Mouse (Mus musculus): ENCODE measurements around the gene Rnf7. TPM values are rescaled to one million over a fixed set of nuclear protein-coding genes. Genes with fewer than 3 reads are reported as not detected.
"Not testable (repeated sequence)": the region's sequence is repeated elsewhere in the genome, so short reads cannot be mapped to it uniquely, and the experiment has no call there.

Gene Rnf7
- 10 to 100 TPM; 57.2 to 58.1 TPM for total RNA-seq (2021)
- long read RNA-seq, experiment 1, transcript Rnf7-201 (3 exons, 1,232 nt), result major isoform, 26 of 29 reads
- long read RNA-seq, experiment 1, partial matches to known transcripts, result 0 of 29 reads
- long read RNA-seq, experiment 1, other reads (novel, unspliced or antisense), result 3 of 29 reads
- long read RNA-seq, experiment 2, transcript Rnf7-201 (3 exons, 1,232 nt), result major isoform, 33 of 35 reads
- long read RNA-seq, experiment 2, partial matches to known transcripts, result 0 of 35 reads
- long read RNA-seq, experiment 2, other reads (novel, unspliced or antisense), result 2 of 35 reads

DNA sequence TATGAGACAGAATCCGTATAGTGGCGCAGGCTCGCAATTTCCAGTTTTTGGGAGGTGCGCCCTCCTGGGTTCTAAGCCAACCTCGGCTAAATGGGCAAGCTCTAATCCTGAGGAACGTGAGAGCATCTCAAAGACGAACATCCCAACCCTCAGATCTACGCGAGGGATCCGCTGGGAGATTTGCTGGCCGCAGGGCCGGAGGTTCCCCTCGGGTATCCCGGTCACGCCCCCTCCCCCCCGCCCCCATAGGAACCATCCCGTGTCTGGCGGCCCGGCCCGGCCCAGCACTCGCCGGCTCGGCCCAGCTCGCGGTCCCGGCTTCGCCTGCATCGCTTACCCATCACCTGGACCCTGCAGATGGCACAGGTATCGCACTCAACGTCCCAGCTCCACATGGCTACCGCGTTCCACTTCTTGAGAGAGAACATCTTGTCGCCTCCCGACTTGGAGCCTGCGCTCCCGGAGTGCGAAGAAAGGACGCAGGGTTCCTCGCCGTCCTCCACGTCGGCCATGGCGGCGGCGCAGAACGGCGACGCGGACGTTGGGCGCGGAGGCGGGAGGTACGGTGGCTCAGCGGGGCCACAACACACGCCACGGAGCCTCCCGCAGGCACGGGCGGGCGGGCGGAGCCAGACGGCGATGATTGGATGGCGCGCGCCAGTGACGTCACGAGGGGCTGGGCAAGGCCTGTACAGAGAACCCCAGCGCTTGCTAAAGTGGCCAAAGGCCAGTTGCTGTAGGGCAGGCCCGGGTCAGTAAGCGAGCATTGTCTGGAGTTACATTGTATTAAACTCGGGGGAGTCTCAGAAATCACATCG, at the start of gene Rnf7:
Rnf7 (minus strand) TSS at position 605 of the 818 bp plus-strand sequence.
- H3K4me3 ChIP-seq, result peak within 1 kb of the TSS; percentile 76
- DNase-seq (ENCODE audit: low spot score in 2 of 2), result peak; percentile 99 to 100
- no peak for TF ChIP-seq CTCF (conservative IDR thresholded peaks at IDR 0.05)
- H3K27ac ChIP-seq, result peak within 1 kb of the TSS; percentile 90

- no peak overlapping the region for H3K27ac ChIP-seq
- no peak for TF ChIP-seq CTCF (conservative IDR thresholded peaks at IDR 0.05)
- no peak overlapping the region for H3K4me3 ChIP-seq
- no peak for DNase-seq (ENCODE audit: low spot score in 2 of 2)
These were observed 47.5 kb upstream of the Rnf7 start for GRCm38 (mm10) chr9:96526011-96526410.

DNA sequence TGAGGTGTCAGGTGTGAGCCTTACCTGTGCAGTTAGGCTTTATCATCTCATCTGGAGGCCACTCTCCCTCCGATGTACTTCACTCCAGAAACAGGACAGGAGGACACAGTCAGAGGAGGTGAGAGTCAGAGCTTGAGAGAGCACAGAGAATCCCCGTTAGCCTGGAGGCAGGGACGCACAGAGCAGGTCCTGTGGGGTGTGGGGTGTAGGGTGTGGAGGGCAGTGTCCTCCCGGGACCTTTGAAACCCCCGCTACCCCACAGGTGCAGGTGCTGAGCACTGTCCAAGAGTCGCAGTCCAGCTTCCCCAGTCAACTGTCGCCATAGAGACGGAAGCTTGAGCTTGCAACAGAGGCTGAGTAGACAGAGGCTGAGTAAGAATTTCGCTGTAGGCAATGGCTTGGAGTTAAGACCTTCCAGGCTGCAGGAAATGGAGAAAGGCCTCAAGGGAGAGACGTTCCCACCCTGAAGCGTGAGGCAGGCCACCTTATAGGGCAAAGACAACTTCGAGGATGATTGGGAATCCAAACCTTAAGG, 46.6 kb upstream of the Rnf7 start, which contains the start of gene Gm28729:
Gm28729 (minus strand) TSS at position 293 of the 535 bp plus-strand sequence.
- DNase-seq (ENCODE audit: low spot score in 2 of 2), result no peak
- Histone ChIP-seq H3K4me3 (no peak within 1 kb of the TSS), H3K27ac (no peak within 1 kb of the TSS)
- TF ChIP-seq CTCF (conservative IDR thresholded peaks at IDR 0.05), result no peak

DNA sequence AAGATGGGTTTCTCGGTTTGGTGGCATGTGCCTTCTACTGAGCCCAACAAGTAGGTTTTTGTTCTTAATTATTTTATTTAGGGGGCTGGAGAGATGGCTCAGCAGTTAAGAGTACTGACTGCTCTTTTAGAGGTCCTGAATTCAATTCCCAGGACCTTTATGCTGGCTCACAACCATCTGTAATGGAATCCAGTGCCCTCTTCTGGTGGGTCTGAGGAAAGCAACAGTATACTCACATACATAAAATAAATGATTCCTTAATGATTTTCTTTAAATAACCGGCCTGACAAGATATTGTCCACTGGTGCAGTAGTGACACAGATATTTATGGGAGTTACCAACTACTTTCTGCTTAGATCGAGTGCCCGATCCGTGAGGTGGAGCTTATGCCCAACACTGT, 44.7 kb upstream of the Rnf7 start:
- no peak overlapping the region for H3K4me3 ChIP-seq
- no peak for DNase-seq (ENCODE audit: low spot score in 2 of 2)
- peak; percentile 57 for TF ChIP-seq CTCF (conservative IDR thresholded peaks at IDR 0.05)
- no peak overlapping the region for H3K27ac ChIP-seq

DNA sequence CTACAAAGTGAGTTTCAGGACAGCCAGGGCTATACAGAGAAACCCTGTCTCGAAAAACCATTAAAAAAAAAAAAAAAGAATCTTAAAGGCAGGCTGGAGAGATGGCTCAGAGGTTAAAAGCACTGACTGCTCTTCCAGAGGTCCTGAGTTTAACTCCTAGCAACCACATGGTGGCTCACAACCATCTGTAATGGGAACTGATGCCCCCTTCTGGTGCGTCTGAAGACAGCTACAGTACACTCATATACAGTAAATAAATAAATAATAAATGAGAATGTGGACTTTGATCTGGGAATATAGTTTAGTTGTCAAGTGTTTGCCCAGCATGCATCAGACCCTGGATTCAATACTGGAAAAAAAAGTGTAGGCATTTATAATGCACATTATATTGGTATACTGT, 43.1 kb upstream of the Rnf7 start:
- H3K4me3 ChIP-seq, result not testable (repeated sequence)
- peak; percentile 37 for TF ChIP-seq CTCF (conservative IDR thresholded peaks at IDR 0.05)

DNA sequence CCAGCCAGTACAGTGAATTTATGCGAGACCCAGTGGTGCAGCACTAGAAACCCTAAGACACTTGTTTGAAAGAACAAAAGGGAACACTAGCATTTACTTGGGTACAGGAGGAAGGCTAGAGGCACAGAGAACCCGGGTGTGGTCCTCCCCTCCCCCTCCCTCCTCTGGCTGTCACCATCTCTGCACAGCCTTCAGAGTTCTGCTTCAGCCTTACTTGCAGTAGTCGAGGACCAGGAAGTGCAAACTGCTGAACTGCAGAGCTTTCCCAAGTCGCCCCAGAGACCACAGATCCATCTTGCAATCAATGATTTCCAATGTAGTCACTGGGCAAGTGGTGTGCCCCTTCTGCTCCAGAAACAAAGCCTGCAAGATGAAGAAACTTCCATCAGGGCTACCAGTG, 39.0 kb upstream of the Rnf7 start:
- DNase-seq (ENCODE audit: low spot score in 2 of 2), result no peak
- Histone ChIP-seq H3K4me3 (no peak overlapping the region), H3K27ac (no peak overlapping the region)
- no peak for TF ChIP-seq CTCF (conservative IDR thresholded peaks at IDR 0.05)

More for the DNA sequence above, 43.1 kb upstream of the Rnf7 start:
- DNase-seq (ENCODE audit: low spot score in 2 of 2); H3K27ac ChIP-seq: not testable (repeated sequence)

GRCm38 (mm10) chr9:96516806-96517205, 38.3 kb upstream of the Rnf7 start:
- TF ChIP-seq CTCF (conservative IDR thresholded peaks at IDR 0.05), result no peak
- Histone ChIP-seq H3K27ac (no peak overlapping the region), H3K4me3 (no peak overlapping the region)
- DNase-seq (ENCODE audit: low spot score in 2 of 2), result no peak

DNA sequence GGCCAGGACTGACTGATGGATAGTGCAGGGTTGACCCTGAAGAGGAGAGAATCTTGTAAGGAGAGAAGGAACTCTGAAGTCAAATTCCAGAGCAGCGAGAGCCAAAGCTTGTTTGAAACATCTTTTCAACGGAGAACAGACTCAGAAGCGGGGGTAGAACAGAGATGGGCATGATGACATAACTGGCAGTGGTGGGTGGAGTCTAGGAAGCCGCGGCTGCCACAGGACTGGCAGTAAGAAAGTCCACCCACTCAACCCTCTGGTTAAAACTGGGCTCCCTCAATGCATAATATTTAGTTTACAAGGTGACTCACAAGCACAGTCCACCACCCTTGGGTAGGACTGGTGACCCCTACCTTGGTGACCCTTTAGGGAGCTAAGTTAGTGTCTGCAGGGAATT, 37.3 kb upstream of the Rnf7 start:
- TF ChIP-seq CTCF (conservative IDR thresholded peaks at IDR 0.05), result no peak
- H3K27ac ChIP-seq, result no peak overlapping the region
- no peak for DNase-seq (ENCODE audit: low spot score in 2 of 2)

GRCm38 (mm10) chr9:96514278-96514677, 35.8 kb upstream of the Rnf7 start:
- DNase-seq (ENCODE audit: low spot score in 2 of 2), result no peak
- no peak for TF ChIP-seq CTCF (conservative IDR thresholded peaks at IDR 0.05)
- H3K27ac ChIP-seq, result no peak overlapping the region
- H3K4me3 ChIP-seq, result no peak overlapping the region

More for the DNA sequence above, 37.3 kb upstream of the Rnf7 start:
- no peak overlapping the region for H3K4me3 ChIP-seq

DNA sequence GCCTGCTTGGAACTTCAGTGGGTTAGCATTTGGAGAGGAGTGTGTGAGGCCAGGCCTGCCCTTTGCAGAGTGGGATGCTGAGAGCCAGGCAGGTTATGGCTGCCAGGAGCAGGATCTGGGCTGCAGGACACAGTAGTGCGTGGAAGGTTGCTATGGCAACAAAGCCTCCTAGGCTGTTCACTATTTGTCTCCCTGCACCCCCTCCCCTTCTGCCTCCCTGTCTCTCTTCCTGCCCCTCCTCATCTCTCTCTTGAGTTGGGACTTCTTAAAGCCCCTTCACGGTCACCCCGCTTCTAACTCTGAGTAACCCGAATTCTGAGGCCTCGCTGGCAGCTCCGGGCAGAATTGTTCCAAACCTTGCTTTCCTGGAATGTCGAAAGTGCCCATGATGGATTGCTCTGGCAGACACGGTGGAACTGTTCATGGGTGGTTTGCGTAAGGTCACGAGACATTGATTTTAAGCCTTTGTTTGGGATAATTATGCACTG, 27.6 kb upstream of the Rnf7 start:
- Histone ChIP-seq H3K4me3 (no peak overlapping the region), H3K27ac (no peak overlapping the region)
- no peak for TF ChIP-seq CTCF (conservative IDR thresholded peaks at IDR 0.05)
- DNase-seq (ENCODE audit: low spot score in 2 of 2), result peak; percentile 39 to 44

DNA sequence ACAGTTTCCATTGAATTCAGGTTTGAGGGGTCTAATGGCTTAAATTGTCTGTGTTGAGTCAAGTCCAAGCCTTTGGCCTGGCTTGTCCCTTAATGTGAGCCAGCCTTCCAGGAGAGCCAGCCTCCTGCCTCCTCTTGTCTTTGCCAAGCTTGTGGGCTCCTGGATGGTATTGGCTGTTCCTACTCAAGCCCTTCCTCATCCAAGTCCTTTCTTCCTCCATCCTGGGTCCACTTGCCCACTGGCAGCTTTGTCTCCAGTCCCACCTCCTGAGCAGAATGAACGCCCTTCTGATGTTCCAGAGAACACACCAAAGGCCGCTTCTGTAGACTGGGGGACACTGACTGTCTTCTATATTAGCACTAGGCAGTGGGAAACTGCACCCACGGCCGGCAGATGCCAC, 26.7 kb upstream of the Rnf7 start:
- TF ChIP-seq CTCF (conservative IDR thresholded peaks at IDR 0.05), result no peak
- no peak overlapping the region for H3K4me3 ChIP-seq
- DNase-seq (ENCODE audit: low spot score in 2 of 2), result no peak
- H3K27ac ChIP-seq, result no peak overlapping the region

- DNase-seq (ENCODE audit: low spot score in 2 of 2), result no peak
- no peak for TF ChIP-seq CTCF (conservative IDR thresholded peaks at IDR 0.05)
- Histone ChIP-seq H3K4me3 (no peak overlapping the region), H3K27ac (no peak overlapping the region)
These were observed 25.8 kb upstream of the Rnf7 start for GRCm38 (mm10) chr9:96504116-96504895.

All from layer of hippocampus, adult 2 months (tissue).